Mouse (Mus musculus) bone marrow, adult 2 months (tissue): ENCODE results near the gene 1700001C19Rik.

ENCODE experiments used
- CTCF ChIP-seq: fragments of 200-500 bp; IDR thresholded peaks from 2 replicates; pipeline ENCODE4 v1.5.1; 2011; ENCODE audit warnings: low read length, control low read depth; ENCODE audit not compliant: control insufficient read depth, insufficient read depth
- POLR2A ChIP-seq: fragments of 200-500 bp; IDR thresholded peaks from 2 replicates; pipeline ENCODE4 v1.6.1; 2011; ENCODE audit warnings: low read depth, mild to moderate bottlenecking, control low read depth, low read length, borderline replicate concordance; ENCODE audit not compliant: control insufficient read depth

GRCm38 (mm10) chr17:47462209-47462608 lies 25.0 kb upstream of the 1700001C19Rik start:
- TF ChIP-seq POLR2A (no peak), CTCF (no peak)
